8 mouse cellular contexts compared by ENCODE assay signal in the genomic region with DNA sequence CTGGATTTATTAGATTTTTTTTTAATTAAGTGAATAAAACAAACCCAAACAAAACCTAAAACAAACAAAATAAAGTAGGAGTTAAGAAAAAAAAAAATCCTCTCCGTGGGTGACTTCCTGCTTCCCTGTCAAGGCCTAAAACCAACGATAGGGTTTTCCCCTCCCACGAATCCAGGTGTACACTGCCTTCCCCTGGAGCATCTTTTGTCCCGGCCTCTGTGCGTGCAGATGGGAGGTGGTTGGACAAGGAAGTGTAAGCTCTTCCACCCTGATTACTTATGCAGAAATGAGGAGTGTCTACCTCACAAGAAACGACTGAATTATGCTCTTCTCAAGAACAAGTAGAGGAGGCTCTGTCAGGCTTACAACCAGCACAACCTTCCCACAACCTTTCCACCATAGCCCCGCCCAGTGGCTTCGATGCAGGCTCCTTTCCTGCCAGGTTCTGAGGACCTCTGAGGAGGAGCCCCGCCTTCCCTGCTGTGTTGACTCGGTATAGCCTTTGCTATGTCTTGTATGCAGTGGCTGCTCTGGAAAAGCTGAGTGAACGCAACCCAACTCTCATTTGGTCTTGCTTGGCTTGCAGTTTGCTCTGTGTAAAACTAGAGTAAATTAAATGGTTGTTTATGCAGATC. TPM values are rescaled to one million over a fixed set of nuclear protein-coding genes. Genes with fewer than 3 reads are reported as not detected.
A peak's percentile ranks its signal among the peaks of the same experiment; 100 is the strongest.
DNase-seq lines count a peak whose midpoint lies in the region; ATAC-seq lines count a peak whose summit lies in the region.

No protein-coding gene starts in this region.

- peak; percentile 9 for DNase-seq in left cerebral cortex, postnatal 4 days
- DNase-seq in left cerebral cortex, postnatal 25 days (ENCODE audit: low spot score in 2 of 2): no peak
- DNase-seq in lung, postnatal 10 days: peak; percentile 44
- peak; percentile 58 for DNase-seq in thymus, postnatal 0 days (ENCODE audit: low spot score)
- no peak for DNase-seq in adipocyte (ENCODE audit: low spot score)
- no peak for DNase-seq in layer of hippocampus, postnatal 25 days (ENCODE audit: extremely low spot score in 1 of 2, low spot score in 1 of 2)

- H3K4me3 ChIP-seq in brown adipose tissue, adult 24 weeks (ENCODE audit: insufficient read depth, low read depth, low read length): peak overlapping the region; percentile 23; the same call in 1 of the 2 replicates
- H3K4me3 ChIP-seq in hindbrain, embryonic 15.5 days: peak overlapping the region; percentile 23; the same call in 1 of the 2 replicates

- no peak overlapping the region for H3K27ac ChIP-seq in brown adipose tissue, adult 24 weeks (replicated peaks; ENCODE audit: low read depth, low read length)
- H3K27ac ChIP-seq in hindbrain, embryonic 15.5 days (replicated peaks): peak overlapping the region; percentile 18; the same call in 1 of the 2 replicates

- no peak overlapping the region; the same call in 1 of the 2 replicates for H3K9ac ChIP-seq in hindbrain, embryonic 15.5 days

- ATAC-seq in hindbrain, embryonic 15.5 days (ENCODE audit: low FRiP score, low read depth): peak; percentile 65; the same call in 1 of the 2 replicates

- H3K36me3 ChIP-seq in hindbrain, embryonic 15.5 days: no peaks in the 10 kb centered on the region

- peak overlapping the region; percentile 50 for H3K4me2 ChIP-seq in hindbrain, embryonic 15.5 days

- intact Hi-C loops in left cerebral cortex, postnatal 4 days (cut with DNase I): no loop called here
- intact Hi-C loops in left cerebral cortex, postnatal 25 days (cut with DNase I): loop anchor here (5.0 kb wide), 1 partner anchor 86 kb away; no protein-coding TSS in a partner anchor

- H3K9me3 ChIP-seq in hindbrain, embryonic 15.5 days: no peaks in the 10 kb centered on the region

- no peaks in the 10 kb centered on the region for H3K27me3 ChIP-seq in hindbrain, embryonic 15.5 days

- 13% methylated on average over 11 of the region's 11 CpGs for WGBS in hindbrain, embryonic 15.5 days

- H3K4me1 ChIP-seq in brown adipose tissue, adult 24 weeks (ENCODE audit: control insufficient read depth, insufficient read depth, insufficient read length, low read length): peaks cover 2% of the 10 kb centered on the region; the same call in 1 of the 2 replicates
- peaks cover 17% of the 10 kb centered on the region for H3K4me1 ChIP-seq in hindbrain, embryonic 15.5 days (replicated peaks)

RNA-seq across cellular contexts. Expression of a gene that starts 5.2 kb away (rescaled TPM):
- total RNA-seq in left cerebral cortex, postnatal 4 days (2021): not detected
- total RNA-seq in left cerebral cortex, postnatal 25 days (2021): not detected
- polyA plus RNA-seq in brown adipose tissue, adult 24 weeks (2012; ENCODE audit: insufficient read depth, insufficient read length, missing spikeins): not detected in 2 replicates
- 0.17 TPM in 1 of 2 replicates, not detected in the other for polyA plus RNA-seq in hindbrain, embryonic 15.5 days (2015; fragmentation: Nextera tagmentation; extraction: Ambion mirVana)
- polyA plus RNA-seq in thymus, postnatal 0 days (2015; fragmentation: Nextera tagmentation; extraction: Ambion mirVana): 0.19 TPM in 1 of 2 replicates, not detected in the other
- not detected for total RNA-seq in layer of hippocampus, postnatal 25 days (2021)

RNA-seq across cellular contexts. Expression of a gene that starts 35.2 kb away (rescaled TPM):
- 10 to 100 TPM; 86.3 to 88.1 TPM for total RNA-seq in left cerebral cortex, postnatal 4 days (2021)
- 10 to 100 TPM; 53.1 to 56.4 TPM for total RNA-seq in left cerebral cortex, postnatal 25 days (2021)
- 3.2 and 5.2 TPM in 2 replicates for polyA plus RNA-seq in brown adipose tissue, adult 24 weeks (2012; ENCODE audit: insufficient read depth, insufficient read length, missing spikeins)
- polyA plus RNA-seq in hindbrain, embryonic 15.5 days (2015; fragmentation: Nextera tagmentation; extraction: Ambion mirVana): 11.3 and 12.6 TPM in 2 replicates
- 9.1 and 11.4 TPM in 2 replicates for polyA plus RNA-seq in thymus, postnatal 0 days (2015; fragmentation: Nextera tagmentation; extraction: Ambion mirVana)
- total RNA-seq in layer of hippocampus, postnatal 25 days (2021): 10 to 100 TPM; 53.7 to 69.3 TPM

Comparison
In these comparisons a context has a peak if more than half of its experiments do, and no peak if none do; other contexts are left out.
1. DNase-seq: peak in left cerebral cortex, postnatal 4 days (single experiment), lung, postnatal 10 days (single experiment) and thymus, postnatal 0 days (single experiment); none in left cerebral cortex, postnatal 25 days (0 of 2), adipocyte (single experiment) and layer of hippocampus, postnatal 25 days (0 of 2).